Mouse (Mus musculus) spleen, postnatal 36 days (tissue): ENCODE results near the gene Rps27l.

Experiments
- DNase-seq, 2 experiments: peaks; one replicate each; pipeline ENCODE4 v3.0.0; 2022; ENCODE audit warnings: low spot score in 2 of 2, mixed read lengths in 1 of 2

Gene Rps27l

GRCm38 (mm10) chr9:66919981-66920380 lies 25.9 kb upstream of the Rps27l start:
- DNase-seq, result no peak

GRCm38 (mm10) chr9:66920488-66921279 lies 25.2 kb upstream of the Rps27l start:
- DNase-seq, result no peak

GRCm38 (mm10) chr9:66922076-66922475 lies 23.8 kb upstream of the Rps27l start:
- no peak for DNase-seq

GRCm38 (mm10) chr9:66925853-66926252 lies 20.0 kb upstream of the Rps27l start:
- DNase-seq, result no peak

- no peak for DNase-seq
These were observed 18.0 kb upstream of the Rps27l start for GRCm38 (mm10) chr9:66927696-66928402.

- DNase-seq, result no peak
These were observed 15.5 kb upstream of the Rps27l start for GRCm38 (mm10) chr9:66930351-66930750.

- DNase-seq, result no peak
These were observed 11.7 kb upstream of the Rps27l start for GRCm38 (mm10) chr9:66933869-66934808.

GRCm38 (mm10) chr9:66937507-66937906 lies 8.4 kb upstream of the Rps27l start:
- no peak for DNase-seq

- peak; percentile 44 to 71 for DNase-seq
These were observed 7.0 kb upstream of the Rps27l start for GRCm38 (mm10) chr9:66938836-66939235.

- DNase-seq, result no peak
These were observed 725 bp upstream of the Rps27l start for GRCm38 (mm10) chr9:66945161-66945560.

GRCm38 (mm10) chr9:66948536-66948935 lies 2.6 kb downstream of the Rps27l start:
- no peak for DNase-seq

GRCm38 (mm10) chr9:66952321-66952720 lies 6.4 kb downstream of the Rps27l start:
- DNase-seq, result no peak

- DNase-seq, result no peak
These were observed 7.0 kb downstream of the Rps27l start for GRCm38 (mm10) chr9:66952886-66953285.

GRCm38 (mm10) chr9:66957451-66957850 lies 11.6 kb downstream of the Rps27l start:
- DNase-seq, result no peak

GRCm38 (mm10) chr9:66961478-66961877 lies 15.6 kb downstream of the Rps27l start:
- no peak for DNase-seq

- DNase-seq, result no peak
These were observed 21.6 kb downstream of the Rps27l start for GRCm38 (mm10) chr9:66967492-66967891.

GRCm38 (mm10) chr9:66971116-66971515 lies 25.2 kb downstream of the Rps27l start:
- no peak for DNase-seq

- peak; percentile 91 to 92 for DNase-seq
These were observed 28.9 kb downstream of the Rps27l start for GRCm38 (mm10) chr9:66974721-66975225.

GRCm38 (mm10) chr9:66975239-66975645 lies 29.4 kb downstream of the Rps27l start, which contains the start of gene Lactb:
Gene Lactb, minus strand, starts transcription at chr9:66975484.
- DNase-seq, result peak; percentile 95 to 96

- no peak for DNase-seq
These were observed 31.2 kb downstream of the Rps27l start for GRCm38 (mm10) chr9:66977121-66977520.

- DNase-seq, result peak; percentile 57 to 58
These were observed 32.1 kb downstream of the Rps27l start for GRCm38 (mm10) chr9:66977982-66978381.

GRCm38 (mm10) chr9:66978468-66978867 lies 32.6 kb downstream of the Rps27l start:
- DNase-seq, result no peak
